Comparison of ENCODE assay signal across 9 mouse cellular contexts in genomic region chr17:34349429-34349828, GRCm38 (mm10). TPM values are rescaled to one million over a fixed set of nuclear protein-coding genes. Genes with fewer than 3 reads are reported as not detected.
DNase-seq lines count a peak whose midpoint lies in the region; ATAC-seq and TF ChIP-seq lines count a peak whose summit lies in the region.
"Had no signal": no experiment of that assay in that cellular context is flagged by ENCODE, and none has a peak within 500 bp of the region (broad histone marks: within the 10 kb centered on the region; RNA-seq: fewer than 3 reads in every experiment).

No protein-coding gene starts in this region.

- no peak for TF ChIP-seq POLR2A in bone marrow macrophage, adult 2 months (IDR thresholded peaks at IDR 0.05; ENCODE audit: borderline replicate concordance, low read depth, low read length)

- no peak overlapping the region for H3K9ac ChIP-seq in midbrain, embryonic 11.5 days (ENCODE audit: low read length)
- H3K9ac ChIP-seq in midbrain, embryonic 15.5 days: no peak overlapping the region
- H3K9ac ChIP-seq in kidney, postnatal 0 days (ENCODE audit: low read depth, low read length): no peak overlapping the region
- H3K9ac ChIP-seq in liver, embryonic 13.5 days: no peak overlapping the region
- H3K9ac ChIP-seq: heart, embryonic 15.5 days had no signal

- H3K4me3 ChIP-seq in midbrain, embryonic 11.5 days (ENCODE audit: low read depth, low read length): no peak overlapping the region
- no peak overlapping the region for H3K4me3 ChIP-seq in midbrain, embryonic 15.5 days
- no peak overlapping the region for H3K4me3 ChIP-seq in bone marrow macrophage, adult 2 months (ENCODE audit: insufficient read depth, low read length)
- H3K4me3 ChIP-seq in kidney, postnatal 0 days (replicated peaks; ENCODE audit: low read depth, low read length): no peak overlapping the region
- H3K4me3 ChIP-seq in liver, embryonic 13.5 days (replicated peaks): no peak overlapping the region
- H3K4me3 ChIP-seq: heart, embryonic 15.5 days had no signal

- TF ChIP-seq CTCF in bone marrow macrophage, adult 2 months (IDR thresholded peaks at IDR 0.05; ENCODE audit: low read depth, low read length): peak; percentile 39; the same call in 1 of the 2 replicates
- TF ChIP-seq CTCF in kidney, postnatal 0 days (IDR thresholded peaks at IDR 0.05; ENCODE audit: low read depth): peak; percentile 93

- no peak overlapping the region for H3K27ac ChIP-seq in midbrain, embryonic 11.5 days (ENCODE audit: low read depth, low read length)
- no peak overlapping the region for H3K27ac ChIP-seq in midbrain, embryonic 15.5 days
- no peak overlapping the region for H3K27ac ChIP-seq in bone marrow macrophage, adult 2 months (ENCODE audit: insufficient read depth, low read depth, low read length)
- no peak overlapping the region for H3K27ac ChIP-seq in kidney, postnatal 0 days
- H3K27ac ChIP-seq in liver, embryonic 13.5 days: no peak overlapping the region
- H3K27ac ChIP-seq: heart, embryonic 15.5 days had no signal

- 8% methylated on average over 4 of the region's 4 CpGs for WGBS in midbrain, embryonic 11.5 days
- 4% methylated on average over 4 of the region's 4 CpGs for WGBS in midbrain, embryonic 15.5 days
- 6% methylated on average over 4 of the region's 4 CpGs for WGBS in kidney, postnatal 0 days
- WGBS in liver, embryonic 13.5 days (ENCODE audit: insufficient replicate concordance): 5% methylated on average over 4 of the region's 4 CpGs

- no peak for ATAC-seq in midbrain, embryonic 11.5 days (ENCODE audit: low FRiP score)
- no peak for ATAC-seq in midbrain, embryonic 15.5 days (replicated peaks)
- ATAC-seq in erythroblast, adult 5-6 weeks (replicated peaks; ENCODE audit: low FRiP score, poor library complexity, severe bottlenecking): peak; percentile 75
- ATAC-seq in kidney, postnatal 0 days (replicated peaks; ENCODE audit: low FRiP score, low read depth): no peak; the same call in 1 of the 2 replicates
- ATAC-seq in liver, embryonic 13.5 days (ENCODE audit: low read depth): no peak

- no peaks in the 10 kb centered on the region for H3K27me3 ChIP-seq in midbrain, embryonic 11.5 days (ENCODE audit: control insufficient read depth, insufficient read depth, low read length)
- H3K27me3 ChIP-seq in midbrain, embryonic 15.5 days (replicated peaks): no peaks in the 10 kb centered on the region
- H3K27me3 ChIP-seq in kidney, postnatal 0 days (ENCODE audit: insufficient read depth, low read length): no peaks in the 10 kb centered on the region
- no peaks in the 10 kb centered on the region for H3K27me3 ChIP-seq in liver, embryonic 13.5 days

- H3K36me3 ChIP-seq in midbrain, embryonic 11.5 days (ENCODE audit: control insufficient read depth, insufficient read depth, low read length): no peaks in the 10 kb centered on the region
- no peaks in the 10 kb centered on the region for H3K36me3 ChIP-seq in midbrain, embryonic 15.5 days (replicated peaks)
- no peaks in the 10 kb centered on the region for H3K36me3 ChIP-seq in kidney, postnatal 0 days (ENCODE audit: insufficient read depth, low read length)
- no peaks in the 10 kb centered on the region for H3K36me3 ChIP-seq in liver, embryonic 13.5 days
- H3K36me3 ChIP-seq: heart, embryonic 15.5 days had no signal

- no peaks in the 10 kb centered on the region for H3K9me3 ChIP-seq in midbrain, embryonic 11.5 days (ENCODE audit: control insufficient read depth, low read length)
- H3K9me3 ChIP-seq in midbrain, embryonic 15.5 days: no peaks in the 10 kb centered on the region
- H3K9me3 ChIP-seq in kidney, postnatal 0 days (replicated peaks; ENCODE audit: low read length): no peaks in the 10 kb centered on the region
- no peaks in the 10 kb centered on the region for H3K9me3 ChIP-seq in liver, embryonic 13.5 days (replicated peaks)
- H3K9me3 ChIP-seq: heart, embryonic 15.5 days had no signal

- DNase-seq in midbrain, embryonic 11.5 days (ENCODE audit: low spot score, missing footprints): peak; percentile 98
- peak; percentile 83 for DNase-seq in kidney, postnatal 0 days (ENCODE audit: low spot score)
- peak; percentile 33 for DNase-seq in liver, embryonic 13.5 days
- DNase-seq in retina, postnatal 1 day: peak; percentile 83
- DNase-seq in thymus, postnatal 36 days: peak; percentile 60 to 78

- H3K4me1 ChIP-seq in midbrain, embryonic 11.5 days (ENCODE audit: control insufficient read depth, insufficient read depth, low read length): no peaks in the 10 kb centered on the region
- H3K4me1 ChIP-seq in midbrain, embryonic 15.5 days: no peaks in the 10 kb centered on the region
- peaks cover 27% of the 10 kb centered on the region for H3K4me1 ChIP-seq in bone marrow macrophage, adult 2 months (ENCODE audit: control insufficient read depth, insufficient read depth, low read length)
- no peaks in the 10 kb centered on the region for H3K4me1 ChIP-seq in kidney, postnatal 0 days (replicated peaks; ENCODE audit: insufficient read depth, low read length)
- H3K4me1 ChIP-seq in liver, embryonic 13.5 days (replicated peaks): no peaks in the 10 kb centered on the region
- H3K4me1 ChIP-seq: heart, embryonic 15.5 days had no signal

- H3K4me2 ChIP-seq in midbrain, embryonic 11.5 days: no peak overlapping the region
- H3K4me2 ChIP-seq in midbrain, embryonic 15.5 days: no peak overlapping the region
- H3K4me2 ChIP-seq in kidney, postnatal 0 days (ENCODE audit: low read length): no peak overlapping the region
- no peak overlapping the region for H3K4me2 ChIP-seq in liver, embryonic 13.5 days
- H3K4me2 ChIP-seq: heart, embryonic 15.5 days had no signal

RNA-seq across cellular contexts. Expression of gene Btnl2, which starts 5.2 kb away (rescaled TPM):
- 0.07 TPM in 1 of 2 replicates, not detected in the other for polyA plus RNA-seq in midbrain, embryonic 11.5 days (2014; fragmentation: Nextera tagmentation; extraction: Ambion mirVana)
- polyA plus RNA-seq in midbrain, embryonic 15.5 days (2015; fragmentation: Nextera tagmentation; extraction: Ambion mirVana): not detected in 2 replicates
- polyA plus RNA-seq in bone marrow macrophage, adult 2 months (2012; ENCODE audit: insufficient read depth, insufficient read length, missing spikeins): 0.41 and 0.71 TPM in 2 replicates
- 0.96 TPM in 1 of 2 replicates, not detected in the other for total RNA-seq in erythroblast, adult 5-6 weeks (2015; ENCODE audit: low replicate concordance)
- 0.09 and 0.42 TPM in 2 replicates for total RNA-seq in erythroblast, adult 5-6 weeks (2017; ENCODE audit: low replicate concordance)
- 0.04 TPM in 1 of 2 replicates, not detected in the other for polyA plus RNA-seq in kidney, postnatal 0 days (2015; fragmentation: Nextera tagmentation; extraction: Ambion mirVana)
- 0.05 TPM in 1 of 2 replicates, not detected in the other for polyA plus RNA-seq in liver, embryonic 13.5 days (2015; fragmentation: Nextera tagmentation; extraction: Ambion mirVana)
- polyA plus RNA-seq: heart, embryonic 15.5 days had no signal

RNA-seq across cellular contexts. Expression of gene H2-Eb2, which starts 24.0 kb away (rescaled TPM):
- not detected in 2 replicates for polyA plus RNA-seq in midbrain, embryonic 11.5 days (2014; fragmentation: Nextera tagmentation; extraction: Ambion mirVana)
- polyA plus RNA-seq in midbrain, embryonic 15.5 days (2015; fragmentation: Nextera tagmentation; extraction: Ambion mirVana): 0.08 and 0.19 TPM in 2 replicates
- polyA plus RNA-seq in bone marrow macrophage, adult 2 months (2012; ENCODE audit: insufficient read depth, insufficient read length, missing spikeins): 0.31 TPM in 1 of 2 replicates, not detected in the other
- not detected in 2 replicates for total RNA-seq in erythroblast, adult 5-6 weeks (2015; ENCODE audit: low replicate concordance)
- total RNA-seq in erythroblast, adult 5-6 weeks (2017; ENCODE audit: low replicate concordance): not detected in 2 replicates
- 0.06 TPM in 1 of 2 replicates, not detected in the other for polyA plus RNA-seq in kidney, postnatal 0 days (2015; fragmentation: Nextera tagmentation; extraction: Ambion mirVana)
- not detected in 2 replicates for polyA plus RNA-seq in liver, embryonic 13.5 days (2015; fragmentation: Nextera tagmentation; extraction: Ambion mirVana)
- polyA plus RNA-seq: heart, embryonic 15.5 days had no signal

RNA-seq across cellular contexts. Expression of gene Btnl1, which starts 27.5 kb away (rescaled TPM):
- not detected in 2 replicates for polyA plus RNA-seq in midbrain, embryonic 11.5 days (2014; fragmentation: Nextera tagmentation; extraction: Ambion mirVana)
- polyA plus RNA-seq in midbrain, embryonic 15.5 days (2015; fragmentation: Nextera tagmentation; extraction: Ambion mirVana): not detected in 2 replicates
- polyA plus RNA-seq in bone marrow macrophage, adult 2 months (2012; ENCODE audit: insufficient read depth, insufficient read length, missing spikeins): not detected in 2 replicates
- not detected in 2 replicates for total RNA-seq in erythroblast, adult 5-6 weeks (2015; ENCODE audit: low replicate concordance)
- total RNA-seq in erythroblast, adult 5-6 weeks (2017; ENCODE audit: low replicate concordance): not detected in 2 replicates
- not detected in 2 replicates for polyA plus RNA-seq in kidney, postnatal 0 days (2015; fragmentation: Nextera tagmentation; extraction: Ambion mirVana)
- polyA plus RNA-seq in liver, embryonic 13.5 days (2015; fragmentation: Nextera tagmentation; extraction: Ambion mirVana): not detected in 2 replicates
- polyA plus RNA-seq: heart, embryonic 15.5 days had no signal

RNA-seq across cellular contexts. Expression of gene H2-Eb1, which starts 43.8 kb away (rescaled TPM):
- polyA plus RNA-seq in midbrain, embryonic 11.5 days (2014; fragmentation: Nextera tagmentation; extraction: Ambion mirVana): 1.7 TPM in 2 replicates
- 2.9 and 3.1 TPM in 2 replicates for polyA plus RNA-seq in midbrain, embryonic 15.5 days (2015; fragmentation: Nextera tagmentation; extraction: Ambion mirVana)
- 1,267 and 1,387 TPM in 2 replicates for polyA plus RNA-seq in bone marrow macrophage, adult 2 months (2012; ENCODE audit: insufficient read depth, insufficient read length, missing spikeins)
- total RNA-seq in erythroblast, adult 5-6 weeks (2015; ENCODE audit: low replicate concordance): 6.5 and 9.8 TPM in 2 replicates
- 15.9 and 53.1 TPM in 2 replicates for total RNA-seq in erythroblast, adult 5-6 weeks (2017; ENCODE audit: low replicate concordance)
- 13.6 and 14.3 TPM in 2 replicates for polyA plus RNA-seq in kidney, postnatal 0 days (2015; fragmentation: Nextera tagmentation; extraction: Ambion mirVana)
- polyA plus RNA-seq in liver, embryonic 13.5 days (2015; fragmentation: Nextera tagmentation; extraction: Ambion mirVana): 0.81 and 0.88 TPM in 2 replicates

RNA-seq across cellular contexts. Expression of gene BC051142, which starts 49.2 kb away (rescaled TPM):
- polyA plus RNA-seq in midbrain, embryonic 11.5 days (2014; fragmentation: Nextera tagmentation; extraction: Ambion mirVana): 1.6 and 2.9 TPM in 2 replicates
- polyA plus RNA-seq in midbrain, embryonic 15.5 days (2015; fragmentation: Nextera tagmentation; extraction: Ambion mirVana): 5.8 and 7.1 TPM in 2 replicates
- polyA plus RNA-seq in bone marrow macrophage, adult 2 months (2012; ENCODE audit: insufficient read depth, insufficient read length, missing spikeins): 0.95 TPM in 1 of 2 replicates, not detected in the other
- total RNA-seq in erythroblast, adult 5-6 weeks (2015; ENCODE audit: low replicate concordance): not detected in 2 replicates
- total RNA-seq in erythroblast, adult 5-6 weeks (2017; ENCODE audit: low replicate concordance): not detected in 2 replicates
- 1.2 and 1.4 TPM in 2 replicates for polyA plus RNA-seq in kidney, postnatal 0 days (2015; fragmentation: Nextera tagmentation; extraction: Ambion mirVana)
- 0.21 TPM in 1 of 2 replicates, not detected in the other for polyA plus RNA-seq in liver, embryonic 13.5 days (2015; fragmentation: Nextera tagmentation; extraction: Ambion mirVana)
- polyA plus RNA-seq: heart, embryonic 15.5 days had no signal

Comparison
In these comparisons a context has a peak if more than half of its experiments do, and no peak if none do; other contexts are left out.
1. DNase-seq: peak in every context shown above with its lines; median percentile 98 in midbrain, embryonic 11.5 days; 83 in kidney, postnatal 0 days; 83 in retina, postnatal 1 day; 69 in thymus, postnatal 36 days; 33 in liver, embryonic 13.5 days.